Mouse (Mus musculus): ENCODE data around the gene Dhx30. TPM values are rescaled to one million over a fixed set of nuclear protein-coding genes. Genes with fewer than 3 reads are reported as not detected.
"Not testable (repeated sequence)": the region's sequence is repeated elsewhere in the genome, so short reads cannot be mapped to it uniquely, and the experiment has no call there.

Gene Dhx30
- total RNA-seq (2022): 10 to 100 TPM; 56.4 to 62.2 (median 58.2) TPM

GRCm38 (mm10) chr9:110117779-110118139 is at the start of gene Dhx30:
Gene Dhx30, minus strand, starts transcription at chr9:110117830.
- no peak for DNase-seq (ENCODE audit: low spot score)

- DNase-seq (ENCODE audit: low spot score): no peak
These were observed 45.4 kb upstream of the Dhx30 start for GRCm38 (mm10) chr9:110163071-110163470.

GRCm38 (mm10) chr9:110162441-110162840 is 44.8 kb upstream of the Dhx30 start:
- DNase-seq (ENCODE audit: low spot score): no peak

GRCm38 (mm10) chr9:110160486-110160885 is 42.9 kb upstream of the Dhx30 start:
- DNase-seq (ENCODE audit: low spot score): not testable (repeated sequence)

GRCm38 (mm10) chr9:110159036-110159435 is 41.4 kb upstream of the Dhx30 start:
- no peak for DNase-seq (ENCODE audit: low spot score)

- DNase-seq (ENCODE audit: low spot score): no peak
These were observed 31.0 kb upstream of the Dhx30 start for GRCm38 (mm10) chr9:110148598-110148997.

GRCm38 (mm10) chr9:110142097-110142496 is 24.5 kb upstream of the Dhx30 start:
- no peak for DNase-seq (ENCODE audit: low spot score)

- DNase-seq (ENCODE audit: low spot score): no peak
These were observed 21.5 kb upstream of the Dhx30 start for GRCm38 (mm10) chr9:110139119-110139518.

- no peak for DNase-seq (ENCODE audit: low spot score)
These were observed 16.5 kb upstream of the Dhx30 start for GRCm38 (mm10) chr9:110134176-110134575.

GRCm38 (mm10) chr9:110132921-110133320 is 15.3 kb upstream of the Dhx30 start:
- no peak for DNase-seq (ENCODE audit: low spot score)

- no peak for DNase-seq (ENCODE audit: low spot score)
These were observed 14.6 kb upstream of the Dhx30 start for GRCm38 (mm10) chr9:110132201-110132605.

GRCm38 (mm10) chr9:110131525-110132197 is 14.0 kb upstream of the Dhx30 start:
- peak; percentile 99 for DNase-seq (ENCODE audit: low spot score)

- no peak for DNase-seq (ENCODE audit: low spot score)
These were observed 13.4 kb upstream of the Dhx30 start for GRCm38 (mm10) chr9:110130896-110131524.

GRCm38 (mm10) chr9:110124008-110124540 is 6.4 kb upstream of the Dhx30 start:
- not testable (repeated sequence) for DNase-seq (ENCODE audit: low spot score)

- no peak for DNase-seq (ENCODE audit: low spot score)
These were observed 5.7 kb upstream of the Dhx30 start for GRCm38 (mm10) chr9:110123322-110123721.

- no peak for DNase-seq (ENCODE audit: low spot score)
These were observed 3.8 kb upstream of the Dhx30 start for GRCm38 (mm10) chr9:110121424-110121823.

- no peak for DNase-seq (ENCODE audit: low spot score)
These were observed 619 bp upstream of the Dhx30 start for GRCm38 (mm10) chr9:110118249-110118648.

GRCm38 (mm10) chr9:110116977-110117778 is 452 bp downstream of the Dhx30 start, which contains the start of gene Smarcc1:
Gene Smarcc1, plus strand, starts transcription at chr9:110117708.
- DNase-seq (ENCODE audit: low spot score): peak; percentile 89

- DNase-seq (ENCODE audit: low spot score): no peak
These were observed 1.2 kb downstream of the Dhx30 start for GRCm38 (mm10) chr9:110116353-110116976.

- DNase-seq (ENCODE audit: low spot score): peak; percentile 90
These were observed 16.7 kb downstream of the Dhx30 start for GRCm38 (mm10) chr9:110100627-110101600.

All from heart, adult 8-10 months (tissue).